Mouse (Mus musculus) liver, adult (tissue): ENCODE data around the gene 4931428L18Rik.

Source experiments
- GATA4 ChIP-seq: IDR thresholded peaks from 2 replicates; pipeline ENCODE4 v1.6.1; 2014; ENCODE audit warnings: mild to moderate bottlenecking, low read length; ENCODE audit not compliant: insufficient replicate concordance

The 4931428L18Rik gene

GRCm38 (mm10) chr1:31222564-31222963, at the start of gene 4931428L18Rik, which contains the start of gene Pih1d3:
4931428L18Rik (minus strand) TSS chr1:31222684.
Pih1d3 (plus strand) TSS chr1:31222838.
- TF ChIP-seq GATA4: no peak

GRCm38 (mm10) chr1:31260218-31260923, 37.9 kb upstream of the 4931428L18Rik start:
- no peak for TF ChIP-seq GATA4

GRCm38 (mm10) chr1:31233319-31234036, 11.0 kb upstream of the 4931428L18Rik start:
- no peak for TF ChIP-seq GATA4

GRCm38 (mm10) chr1:31220599-31221250, 1.8 kb downstream of the 4931428L18Rik start:
- no peak for TF ChIP-seq GATA4

GRCm38 (mm10) chr1:31214831-31215230, 7.7 kb downstream of the 4931428L18Rik start:
- TF ChIP-seq GATA4: no peak

GRCm38 (mm10) chr1:31210144-31210543, 12.3 kb downstream of the 4931428L18Rik start:
- no peak for TF ChIP-seq GATA4

- no peak for TF ChIP-seq GATA4
Measured at GRCm38 (mm10) chr1:31205770-31206169, 16.7 kb downstream of the 4931428L18Rik start.

GRCm38 (mm10) chr1:31205346-31205745, 17.1 kb downstream of the 4931428L18Rik start:
- no peak for TF ChIP-seq GATA4

- no peak for TF ChIP-seq GATA4
Measured at GRCm38 (mm10) chr1:31203771-31204170, 18.7 kb downstream of the 4931428L18Rik start.

GRCm38 (mm10) chr1:31196959-31197358, 25.5 kb downstream of the 4931428L18Rik start:
- TF ChIP-seq GATA4: no peak

- no peak for TF ChIP-seq GATA4
Measured at GRCm38 (mm10) chr1:31195633-31196032, 26.9 kb downstream of the 4931428L18Rik start.

GRCm38 (mm10) chr1:31190237-31190866, 32.1 kb downstream of the 4931428L18Rik start:
- no peak for TF ChIP-seq GATA4

- TF ChIP-seq GATA4: no peak
Measured at GRCm38 (mm10) chr1:31178264-31178663, 44.2 kb downstream of the 4931428L18Rik start.

GRCm38 (mm10) chr1:31176101-31176500, 46.4 kb downstream of the 4931428L18Rik start, which contains the start of gene Lgsn:
Lgsn (plus strand) TSS chr1:31176401.
- TF ChIP-seq GATA4: no peak

GRCm38 (mm10) chr1:31175401-31175800, 47.1 kb downstream of the 4931428L18Rik start:
- no peak for TF ChIP-seq GATA4
